Mouse (Mus musculus) hematopoietic stem cell, adult 5-6 weeks (primary cell): ENCODE measurements around the gene Agtrap. TPM values are rescaled to one million over a fixed set of nuclear protein-coding genes. Genes with fewer than 3 reads are reported as not detected.
"Not testable (repeated sequence)": the region's sequence is repeated elsewhere in the genome, so short reads cannot be mapped to it uniquely, and the experiment has no call there.

Experiments used
- ATAC-seq, 2 experiments: fragments of 125-278 bp in 1 of 2; replicated peaks in 1 of 2; 2 replicates each; pipeline ENCODE4 v1.8.0; 2016 to 2017; ENCODE audit warnings: inconsistent platforms in 2 of 2, mild to moderate bottlenecking in 2 of 2, moderate number of reproducible peaks in 2 of 2, low read depth in 1 of 2, moderate TSS enrichment in 1 of 2; ENCODE audit not compliant: low FRiP score in 2 of 2, poor library complexity in 2 of 2, severe bottlenecking in 2 of 2, insufficient read depth in 1 of 2, low TSS enrichment in 1 of 2
- total RNA-seq: library from RNA; stranded (forward); fragments of 172-1452, 232-1000 nt; gene quantifications from 2 replicates; pipeline ENCODE4 v1.2.3, GENCODE M21; 2017

Gene Agtrap
- total RNA-seq, result 42.2 and 44.9 TPM in 2 replicates

GRCm38 (mm10) chr4:148087907-148088527 lies at the start of gene Agtrap:
Gene Agtrap, minus strand, starts transcription at chr4:148088031.
- peak; percentile 63 to 81 for ATAC-seq

- no peak for ATAC-seq
Observed at GRCm38 (mm10) chr4:148137503-148137902, 49.7 kb upstream of the Agtrap start.

- no peak for ATAC-seq
Observed at GRCm38 (mm10) chr4:148134988-148135387, 47.2 kb upstream of the Agtrap start.

GRCm38 (mm10) chr4:148131497-148132081 lies 43.8 kb upstream of the Agtrap start:
- peak; percentile 42 to 61; a peak in 3 of 4 replicates for ATAC-seq

GRCm38 (mm10) chr4:148130561-148131413 lies 43.0 kb upstream of the Agtrap start, which contains the start of gene Draxin:
Gene Draxin, minus strand, starts transcription at chr4:148130698.
- ATAC-seq, result peak; percentile 37 to 57

- ATAC-seq, result no peak
Observed at GRCm38 (mm10) chr4:148130133-148130532, 42.3 kb upstream of the Agtrap start, which contains the start of gene Mad2l2. Gene Mad2l2, plus strand, starts transcription at chr4:148130384.

- ATAC-seq, result no peak; a peak in 1 of 4 replicates
Observed at GRCm38 (mm10) chr4:148128672-148129071, 40.8 kb upstream of the Agtrap start.

- ATAC-seq, result no peak
Observed at GRCm38 (mm10) chr4:148128241-148128640, 40.4 kb upstream of the Agtrap start.

- ATAC-seq, result no peak
Observed at GRCm38 (mm10) chr4:148122694-148123066, 34.8 kb upstream of the Agtrap start.

GRCm38 (mm10) chr4:148121982-148122693 lies 34.3 kb upstream of the Agtrap start:
- no peak for ATAC-seq

GRCm38 (mm10) chr4:148121362-148121761 lies 33.5 kb upstream of the Agtrap start:
- ATAC-seq, result no peak

GRCm38 (mm10) chr4:148120555-148120954 lies 32.7 kb upstream of the Agtrap start:
- ATAC-seq, result no peak

- ATAC-seq, result not testable (repeated sequence)
Observed at GRCm38 (mm10) chr4:148119578-148119977, 31.7 kb upstream of the Agtrap start.

- no peak for ATAC-seq
Observed at GRCm38 (mm10) chr4:148117392-148117791, 29.6 kb upstream of the Agtrap start.

GRCm38 (mm10) chr4:148116657-148117056 lies 28.8 kb upstream of the Agtrap start:
- ATAC-seq, result no peak

GRCm38 (mm10) chr4:148115467-148115866 lies 27.6 kb upstream of the Agtrap start:
- ATAC-seq, result peak; percentile 67 to 81

- peak; percentile 89 for ATAC-seq
Observed at GRCm38 (mm10) chr4:148114758-148115391, 27.0 kb upstream of the Agtrap start.
